Mouse (Mus musculus): ENCODE measurements around the gene Cep41. TPM values are rescaled to one million over a fixed set of nuclear protein-coding genes. Genes with fewer than 3 reads are reported as not detected.

Cep41 gene
- total and polyA plus RNA-seq, 2 experiments from 2014 or later = 8.1 to 9.5 TPM

DNA sequence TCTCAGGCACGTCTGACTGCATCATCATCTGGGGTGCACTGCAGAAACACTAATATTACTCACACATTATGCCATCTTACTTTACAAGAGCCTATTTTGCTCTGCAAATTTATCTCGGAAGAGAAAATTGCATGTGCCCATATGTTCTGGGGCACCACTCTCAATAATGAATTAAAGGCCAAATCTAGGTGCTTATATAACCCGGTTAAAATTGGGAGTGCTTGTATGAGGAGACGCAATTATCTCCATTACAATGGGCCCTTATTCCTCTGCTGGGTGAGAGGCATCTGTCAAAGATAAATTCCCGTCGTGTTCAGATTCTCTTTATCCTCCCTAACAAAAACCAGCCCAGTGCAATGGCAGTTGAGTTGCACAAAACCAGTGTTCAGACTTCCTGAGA lies 28.8 kb downstream of the Cep41 start:
- DNase-seq (ENCODE audit: low spot score) (no peak), ATAC-seq (ENCODE audit: low FRiP score) (no peak)
- H3K9me3 ChIP-seq (ENCODE audit: low read length) = no peaks in the 10 kb centered on the region
- no peaks in the 10 kb centered on the region for H3K36me3 ChIP-seq (ENCODE audit: insufficient read depth, low read length)
- no peaks in the 10 kb centered on the region for H3K4me1 ChIP-seq (ENCODE audit: insufficient read depth, low read length)
- H3K27ac ChIP-seq (ENCODE audit: low read depth, low read length) = no peak overlapping the region
- no peak overlapping the region for H3K4me3 ChIP-seq (ENCODE audit: low read depth, low read length)
- TF ChIP-seq CTCF (IDR thresholded peaks at IDR 0.05) = no peak
- 34% methylated on average over 6 of the region's 6 CpGs for WGBS
- H3K27me3 ChIP-seq (ENCODE audit: insufficient read depth, low read length) = no peaks in the 10 kb centered on the region
- H3K4me2 ChIP-seq (ENCODE audit: low read depth, low read length, poor library complexity, severe bottlenecking) = no peak overlapping the region
- no peak overlapping the region for H3K9ac ChIP-seq (replicated peaks; ENCODE audit: low read length, poor library complexity, severe bottlenecking)

DNA sequence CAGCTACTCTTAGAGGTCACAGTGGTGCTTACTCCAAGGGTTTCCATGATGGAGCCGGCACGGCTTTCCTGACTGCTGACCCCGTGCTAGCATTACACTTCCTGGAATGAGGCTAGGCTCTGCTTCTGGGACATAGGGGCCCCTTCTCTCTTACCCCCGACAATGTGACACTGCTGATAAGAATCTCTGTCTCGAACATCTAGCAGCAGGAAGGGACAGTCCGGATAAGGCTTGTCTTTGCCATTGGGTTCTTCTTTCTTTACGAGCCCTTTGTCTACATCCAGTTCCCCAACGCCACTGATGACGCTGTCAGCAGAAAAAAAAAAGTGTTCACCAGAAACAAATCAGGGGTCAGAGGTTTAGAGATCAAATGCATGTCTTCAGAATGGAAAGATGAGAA lies 34.9 kb downstream of the Cep41 start:
- 75% methylated on average over 9 of the region's 9 CpGs for WGBS
- Histone ChIP-seq H3K4me1 (ENCODE audit: insufficient read depth, low read length) (peaks cover 12% of the 10 kb centered on the region), H3K4me2 (ENCODE audit: low read depth, low read length, poor library complexity, severe bottlenecking) (no peak overlapping the region), H3K36me3 (ENCODE audit: insufficient read depth, low read length) (no peaks in the 10 kb centered on the region), H3K4me3 (ENCODE audit: low read depth, low read length) (no peak overlapping the region), H3K9ac (replicated peaks; ENCODE audit: low read length, poor library complexity, severe bottlenecking) (no peak overlapping the region), H3K9me3 (ENCODE audit: low read length) (no peaks in the 10 kb centered on the region), H3K27ac (ENCODE audit: low read depth, low read length) (no peak overlapping the region), H3K27me3 (ENCODE audit: insufficient read depth, low read length) (no peaks in the 10 kb centered on the region)
- DNase-seq (ENCODE audit: low spot score) (no peak), ATAC-seq (ENCODE audit: low FRiP score) (no peak)
- no peak for TF ChIP-seq CTCF (IDR thresholded peaks at IDR 0.05)

DNA sequence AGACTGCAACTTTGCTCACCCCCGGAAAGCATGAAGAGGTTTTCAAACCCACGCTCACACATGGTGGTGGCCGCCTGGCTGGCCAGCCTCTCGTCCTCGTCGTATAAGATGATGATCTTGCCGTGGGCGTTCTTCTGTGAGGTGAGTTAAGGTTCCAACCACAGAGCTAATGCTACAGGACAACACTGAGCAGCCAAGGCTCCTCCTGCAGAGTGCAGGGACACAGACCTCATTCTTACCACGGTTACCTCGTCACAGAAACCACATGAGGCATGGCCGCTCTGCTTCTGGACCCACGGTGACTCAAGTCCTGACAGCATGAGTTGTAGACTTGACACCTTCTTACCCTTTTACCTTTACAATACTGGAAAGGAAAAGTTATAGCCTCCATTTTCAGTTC lies 36.3 kb downstream of the Cep41 start:
- Histone ChIP-seq H3K36me3 (ENCODE audit: insufficient read depth, low read length) (no peaks in the 10 kb centered on the region), H3K27me3 (ENCODE audit: insufficient read depth, low read length) (no peaks in the 10 kb centered on the region), H3K9me3 (ENCODE audit: low read length) (no peaks in the 10 kb centered on the region), H3K9ac (replicated peaks; ENCODE audit: low read length, poor library complexity, severe bottlenecking) (no peak overlapping the region), H3K4me2 (ENCODE audit: low read depth, low read length, poor library complexity, severe bottlenecking) (no peak overlapping the region), H3K4me1 (ENCODE audit: insufficient read depth, low read length) (peaks cover 20% of the 10 kb centered on the region), H3K27ac (ENCODE audit: low read depth, low read length) (no peak overlapping the region), H3K4me3 (ENCODE audit: low read depth, low read length) (no peak overlapping the region)
- no peak for ATAC-seq (ENCODE audit: low FRiP score)
- 96% methylated on average over 12 of the region's 12 CpGs for WGBS
- DNase-seq (ENCODE audit: low spot score) = no peak
- TF ChIP-seq CTCF (IDR thresholded peaks at IDR 0.05) = no peak

DNA sequence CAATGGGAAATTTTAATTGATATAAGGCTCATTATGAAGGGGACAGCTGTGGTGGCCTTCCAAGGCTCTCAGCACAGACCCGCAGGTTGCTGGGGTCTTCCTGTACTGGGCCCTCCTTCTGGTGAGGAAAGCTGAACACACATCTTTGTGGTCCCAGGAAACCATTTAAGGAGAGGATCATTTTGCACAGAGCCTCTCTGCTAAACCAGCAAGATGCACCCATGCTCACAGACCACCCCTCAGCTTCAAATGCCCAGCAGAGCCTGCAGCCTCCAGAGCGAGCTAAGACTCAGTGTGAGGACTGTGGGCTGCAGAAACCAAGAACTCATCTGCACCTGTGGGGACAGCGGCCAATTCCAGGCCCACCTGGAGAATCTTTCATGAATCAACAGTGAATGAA lies 38.6 kb downstream of the Cep41 start:
- Histone ChIP-seq H3K4me3 (ENCODE audit: low read depth, low read length) (no peak overlapping the region), H3K36me3 (ENCODE audit: insufficient read depth, low read length) (no peaks in the 10 kb centered on the region), H3K27ac (ENCODE audit: low read depth, low read length) (peak overlapping the region; percentile 70), H3K9me3 (ENCODE audit: low read length) (no peaks in the 10 kb centered on the region), H3K27me3 (ENCODE audit: insufficient read depth, low read length) (no peaks in the 10 kb centered on the region), H3K4me2 (ENCODE audit: low read depth, low read length, poor library complexity, severe bottlenecking) (no peak overlapping the region), H3K4me1 (ENCODE audit: insufficient read depth, low read length) (peaks cover 20% of the 10 kb centered on the region), H3K9ac (replicated peaks; ENCODE audit: low read length, poor library complexity, severe bottlenecking) (peak overlapping the region; percentile 33; the same call in 1 of the 2 replicates)
- WGBS = 71% methylated on average over 3 of the region's 3 CpGs
- no peak for DNase-seq (ENCODE audit: low spot score)
- peak; percentile 10; the same call in 1 of the 2 replicates for ATAC-seq (ENCODE audit: low FRiP score)
- no peak for TF ChIP-seq CTCF (IDR thresholded peaks at IDR 0.05)

DNA sequence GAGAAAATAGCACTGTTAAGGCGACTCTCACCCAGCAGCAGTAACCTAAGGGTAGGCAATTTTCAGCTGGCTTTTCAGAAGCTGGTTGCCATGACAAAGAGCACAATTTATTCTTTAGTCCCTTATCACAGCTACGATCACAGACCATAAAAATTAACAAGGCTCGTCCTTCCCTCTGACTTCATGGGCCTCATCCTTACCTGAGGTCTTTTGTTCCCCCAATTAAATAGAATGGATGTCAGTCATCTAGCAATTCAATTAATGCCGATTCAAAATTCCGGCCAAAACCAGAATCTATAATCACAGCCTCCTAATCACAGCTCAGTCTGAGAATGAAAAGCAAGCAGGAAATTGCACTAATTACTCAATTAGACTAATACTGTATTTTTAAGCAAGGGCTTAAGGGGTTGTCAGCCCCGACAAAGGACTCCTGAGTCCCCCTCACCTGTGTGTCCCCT lies 39.1 kb downstream of the Cep41 start:
- peak overlapping the region; percentile 33; the same call in 1 of the 2 replicates for H3K9ac ChIP-seq (replicated peaks; ENCODE audit: low read length, poor library complexity, severe bottlenecking)
- 15% methylated on average over 6 of the region's 6 CpGs for WGBS
- H3K4me1 ChIP-seq (ENCODE audit: insufficient read depth, low read length) = peaks cover 20% of the 10 kb centered on the region
- peak overlapping the region; percentile 70 for H3K27ac ChIP-seq (ENCODE audit: low read depth, low read length)
- TF ChIP-seq CTCF (IDR thresholded peaks at IDR 0.05) = no peak
- no peak overlapping the region for H3K4me2 ChIP-seq (ENCODE audit: low read depth, low read length, poor library complexity, severe bottlenecking)
- no peaks in the 10 kb centered on the region for H3K36me3 ChIP-seq (ENCODE audit: insufficient read depth, low read length)
- no peaks in the 10 kb centered on the region for H3K27me3 ChIP-seq (ENCODE audit: insufficient read depth, low read length)
- DNase-seq (ENCODE audit: low spot score) (peak; percentile 44), ATAC-seq (ENCODE audit: low FRiP score) (peak; percentile 36; the same call in 1 of the 2 replicates)
- H3K4me3 ChIP-seq (ENCODE audit: low read depth, low read length) = no peak overlapping the region
- no peaks in the 10 kb centered on the region for H3K9me3 ChIP-seq (ENCODE audit: low read length)

DNA sequence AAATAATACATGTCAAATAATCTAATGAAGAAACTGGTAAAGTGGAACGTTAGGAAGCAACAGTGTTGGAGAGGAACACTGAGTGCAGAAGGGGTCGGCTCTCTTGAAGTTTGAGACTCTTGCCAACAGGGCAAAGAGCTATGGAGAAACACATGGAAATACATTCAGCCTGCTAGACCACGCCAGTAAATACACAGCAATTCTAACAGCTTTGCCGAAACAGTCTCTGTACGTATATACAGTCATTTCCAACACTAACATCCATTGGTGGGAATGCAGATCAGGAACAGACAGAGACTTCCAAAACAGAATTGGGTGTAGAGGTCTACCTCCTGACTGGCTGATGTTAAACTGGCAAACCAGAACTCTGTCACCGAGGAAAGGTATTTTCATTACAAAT lies 40.0 kb downstream of the Cep41 start:
- H3K4me3 ChIP-seq (ENCODE audit: low read depth, low read length) = no peak overlapping the region
- WGBS = 79% methylated on average over 6 of the region's 6 CpGs
- H3K36me3 ChIP-seq (ENCODE audit: insufficient read depth, low read length) = no peaks in the 10 kb centered on the region
- H3K9ac ChIP-seq (replicated peaks; ENCODE audit: low read length, poor library complexity, severe bottlenecking) = no peak overlapping the region
- H3K27me3 ChIP-seq (ENCODE audit: insufficient read depth, low read length) = no peaks in the 10 kb centered on the region
- DNase-seq (ENCODE audit: low spot score) = no peak
- H3K27ac ChIP-seq (ENCODE audit: low read depth, low read length) = peak overlapping the region; percentile 70
- no peaks in the 10 kb centered on the region for H3K9me3 ChIP-seq (ENCODE audit: low read length)
- TF ChIP-seq CTCF (IDR thresholded peaks at IDR 0.05) = no peak
- H3K4me2 ChIP-seq (ENCODE audit: low read depth, low read length, poor library complexity, severe bottlenecking) = no peak overlapping the region
- no peak for ATAC-seq (ENCODE audit: low FRiP score)
- peaks cover 20% of the 10 kb centered on the region for H3K4me1 ChIP-seq (ENCODE audit: insufficient read depth, low read length)

Data from midbrain, postnatal 0 days (tissue).